Mouse (Mus musculus): ENCODE results near the gene Actg1. TPM values are rescaled to one million over a fixed set of nuclear protein-coding genes. Genes with fewer than 3 reads are reported as not detected.

The Actg1 gene
- polyA plus RNA-seq, 2 experiments: 256 to 451 TPM

- Histone ChIP-seq H3K27ac (peak overlapping the region; percentile 96), H3K4me3 (ENCODE audit: insufficient read depth in 1 of 2, low read depth in 2 of 2, low read length in 2 of 2) (no peak overlapping the region), H3K9ac (replicated peaks) (no peak overlapping the region), H3K27me3 (ENCODE audit: control insufficient read depth, insufficient read depth, low read length) (no peaks in the 10 kb centered on the region), H3K4me2 (ENCODE audit: low read depth) (no peak overlapping the region), H3K9me3 (ENCODE audit: control insufficient read depth, low read length) (no peaks in the 10 kb centered on the region), H3K36me3 (replicated peaks; ENCODE audit: control insufficient read depth, insufficient read depth, low read depth) (no peaks in the 10 kb centered on the region), H3K4me1 (replicated peaks; ENCODE audit: control insufficient read depth in 2 of 2, insufficient read depth in 2 of 2, low read length in 1 of 2) (peaks cover 33 to 48% of the 10 kb centered on the region in 2 experiments)
- 79% methylated on average over 15 of the region's 15 CpGs for WGBS (ENCODE audit: insufficient replicate concordance)
- ATAC-seq (ENCODE audit: insufficient read depth): no peak
- no peak for DNase-seq (ENCODE audit: low read depth in 3 of 3, low spot score in 3 of 3)
- TF ChIP-seq CTCF (IDR thresholded peaks at IDR 0.05; ENCODE audit: low read depth) (peak; percentile 52), EP300 (IDR thresholded peaks at IDR 0.05; ENCODE audit: low read depth) (no peak)
These were observed 8.0 kb upstream of the Actg1 start for GRCm38 (mm10) chr11:120356319-120356840.

GRCm38 (mm10) chr11:120355277-120356039, 7.1 kb upstream of the Actg1 start:
- Histone ChIP-seq H3K9me3 (ENCODE audit: control insufficient read depth, low read length) (no peaks in the 10 kb centered on the region), H3K27me3 (ENCODE audit: control insufficient read depth, insufficient read depth, low read length) (peaks cover 2% of the 10 kb centered on the region; the same call in 1 of the 2 replicates), H3K9ac (replicated peaks) (peak overlapping the region; percentile 56), H3K36me3 (replicated peaks; ENCODE audit: control insufficient read depth, insufficient read depth, low read depth) (no peaks in the 10 kb centered on the region), H3K4me3 (ENCODE audit: insufficient read depth in 1 of 2, low read depth in 2 of 2, low read length in 2 of 2) (peak overlapping the region; percentile 23 to 40; a peak in 2 of 4 replicates), H3K4me2 (ENCODE audit: low read depth) (peak overlapping the region; percentile 63), H3K4me1 (replicated peaks; ENCODE audit: control insufficient read depth in 2 of 2, insufficient read depth in 2 of 2, low read length in 1 of 2) (peaks cover 35 to 57% of the 10 kb centered on the region in 2 experiments), H3K27ac (peak overlapping the region; percentile 96)
- no peak for TF ChIP-seq CTCF (IDR thresholded peaks at IDR 0.05; ENCODE audit: low read depth)
- 43% methylated on average over 5 of the region's 5 CpGs for WGBS (ENCODE audit: insufficient replicate concordance)
- peak; percentile 32; the same call in 1 of the 2 replicates for ATAC-seq (ENCODE audit: insufficient read depth)
- DNase-seq (ENCODE audit: low read depth in 3 of 3, low spot score in 3 of 3): no peak

GRCm38 (mm10) chr11:120354304-120355276, 6.2 kb upstream of the Actg1 start:
- H3K27ac ChIP-seq: peak overlapping the region; percentile 96
- peak overlapping the region; percentile 63 for H3K4me2 ChIP-seq (ENCODE audit: low read depth)
- H3K36me3 ChIP-seq (replicated peaks; ENCODE audit: control insufficient read depth, insufficient read depth, low read depth): no peaks in the 10 kb centered on the region
- no peaks in the 10 kb centered on the region for H3K9me3 ChIP-seq (ENCODE audit: control insufficient read depth, low read length)
- peak overlapping the region; percentile 23 to 40; a peak in 3 of 4 replicates for H3K4me3 ChIP-seq (ENCODE audit: insufficient read depth in 1 of 2, low read depth in 2 of 2, low read length in 2 of 2)
- DNase-seq (ENCODE audit: low read depth in 3 of 3, low spot score in 3 of 3) (no peak), ATAC-seq (ENCODE audit: insufficient read depth) (no peak; the same call in 1 of the 2 replicates)
- H3K9ac ChIP-seq (replicated peaks): peak overlapping the region; percentile 67
- TF ChIP-seq CTCF (IDR thresholded peaks at IDR 0.05; ENCODE audit: low read depth) (no peak), EP300 (IDR thresholded peaks at IDR 0.05; ENCODE audit: low read depth) (no peak)
- WGBS (ENCODE audit: insufficient replicate concordance): 73% methylated on average over 17 of the region's 17 CpGs
- peaks cover 10% of the 10 kb centered on the region for H3K27me3 ChIP-seq (ENCODE audit: control insufficient read depth, insufficient read depth, low read length)
- peaks cover 40 to 58% of the 10 kb centered on the region in 2 experiments for H3K4me1 ChIP-seq (replicated peaks; ENCODE audit: control insufficient read depth in 2 of 2, insufficient read depth in 2 of 2, low read length in 1 of 2)

GRCm38 (mm10) chr11:120353500-120354303, 5.4 kb upstream of the Actg1 start:
- Histone ChIP-seq H3K4me3 (ENCODE audit: insufficient read depth in 1 of 2, low read depth in 2 of 2, low read length in 2 of 2) (peak overlapping the region; percentile 5 to 31), H3K9me3 (ENCODE audit: control insufficient read depth, low read length) (no peaks in the 10 kb centered on the region), H3K9ac (replicated peaks) (peak overlapping the region; percentile 67), H3K36me3 (replicated peaks; ENCODE audit: control insufficient read depth, insufficient read depth, low read depth) (no peaks in the 10 kb centered on the region), H3K4me2 (ENCODE audit: low read depth) (peak overlapping the region; percentile 63), H3K4me1 (replicated peaks; ENCODE audit: control insufficient read depth in 2 of 2, insufficient read depth in 2 of 2, low read length in 1 of 2) (peaks cover 44 to 66% of the 10 kb centered on the region in 2 experiments), H3K27ac (peak overlapping the region; percentile 96), H3K27me3 (ENCODE audit: control insufficient read depth, insufficient read depth, low read length) (peaks cover 17% of the 10 kb centered on the region)
- DNase-seq (ENCODE audit: low read depth in 3 of 3, low spot score in 3 of 3): peak; percentile 82 to 89 (median 86)
- TF ChIP-seq EP300 (IDR thresholded peaks at IDR 0.05; ENCODE audit: low read depth) (peak; percentile 26; the same call in 1 of the 2 replicates), CTCF (IDR thresholded peaks at IDR 0.05; ENCODE audit: low read depth) (peak; percentile 90)
- peak; percentile 88 for ATAC-seq (ENCODE audit: insufficient read depth)
- WGBS (ENCODE audit: insufficient replicate concordance): 6% methylated on average over 26 of the region's 26 CpGs

Data from liver, embryonic 14.5 days (tissue).